Mouse (Mus musculus): ENCODE data around the gene Foxg1.

- TF ChIP-seq POLR2A (IDR thresholded peaks at IDR 0.05; ENCODE audit: insufficient read depth, low read depth, low read length) (no peak), CTCF (IDR thresholded peaks at IDR 0.05) (no peak), EP300 (IDR thresholded peaks at IDR 0.05; ENCODE audit: insufficient read depth, low read depth, low read length) (no peak)
These were observed 1.9 kb downstream of the Foxg1 start for GRCm38 (mm10) chr12:49384295-49384875.
